Mouse (Mus musculus) liver, postnatal 0 days (tissue): ENCODE results near the gene Daglb.

ENCODE experiments used
- CTCF ChIP-seq: sonication (generic); IDR thresholded peaks from 2 replicates; pipeline ENCODE4 v1.5.1; 2016; ENCODE audit warnings: antibody characterized with exemption, low read depth
- EP300 ChIP-seq: IDR thresholded peaks from 2 replicates; pipeline ENCODE4 v1.6.1; 2016; ENCODE audit warnings: antibody characterized with exemption, low read depth, mild to moderate bottlenecking

DNA sequence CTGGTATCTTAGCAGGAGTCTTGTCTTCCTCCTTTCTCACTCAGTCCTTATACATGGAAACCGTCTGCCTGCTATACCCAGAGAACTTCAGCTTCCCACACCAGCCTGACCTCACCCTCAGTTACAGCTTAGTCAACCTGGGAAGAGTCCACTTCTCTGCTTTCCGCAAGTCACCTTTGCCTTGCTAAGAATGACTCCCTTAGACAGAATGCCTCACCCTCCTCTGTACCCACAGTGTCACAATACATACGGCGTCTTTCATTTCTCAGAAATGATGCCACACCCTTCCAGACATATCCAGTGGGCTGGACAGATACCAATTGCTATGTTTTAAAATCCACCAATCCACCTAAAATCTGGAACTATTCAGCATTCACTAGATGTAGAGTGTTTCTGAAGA, 47.9 kb downstream of the Daglb start:
- TF ChIP-seq CTCF (no peak), EP300 (no peak)
